Mouse (Mus musculus) ES-Bruce4 (cell line): ENCODE measurements around the gene Mettl7a1.

Source experiments
- CTCF ChIP-seq: IDR thresholded peaks from one replicate; pipeline ENCODE4 v1.8.1; 2011; ENCODE audit warnings: low read depth, low read length
- EP300 ChIP-seq: IDR thresholded peaks from 2 replicates; pipeline ENCODE4 v1.6.1; 2011; ENCODE audit warnings: low read depth, low read length; ENCODE audit not compliant: insufficient read depth

- no peak for TF ChIP-seq CTCF
- no peak for TF ChIP-seq EP300
Observed at GRCm38 (mm10) chr15:100268916-100269315, 35.0 kb upstream of the Mettl7a1 start.
